Mouse (Mus musculus): ENCODE data around the gene Scd3. TPM values are rescaled to one million over a fixed set of nuclear protein-coding genes. Genes with fewer than 3 reads are reported as not detected.

Scd3 gene
- polyA plus RNA-seq, 1 experiment = not detected

DNA sequence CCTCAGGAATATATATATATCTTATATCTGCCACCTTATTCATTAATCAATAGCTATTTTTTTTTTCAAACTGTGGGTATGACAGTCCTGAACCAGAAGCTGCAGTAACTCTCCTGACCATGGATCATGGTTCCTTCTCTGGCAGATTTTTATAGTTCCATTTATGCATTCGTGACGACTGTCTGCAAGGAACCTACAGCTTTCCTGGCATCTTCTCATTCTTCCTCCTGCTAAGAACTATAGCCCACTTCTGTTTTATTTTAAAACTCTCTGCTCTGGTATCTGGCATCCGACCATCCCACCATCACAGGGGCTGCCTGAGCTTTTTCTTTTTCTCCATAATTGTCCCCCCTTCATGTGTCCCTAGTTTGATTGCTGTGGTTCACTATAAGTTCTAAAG, 27.1 kb downstream of the Scd3 start:
- TF ChIP-seq POLR2A (IDR thresholded peaks at IDR 0.05; ENCODE audit: low read depth, low read length) = no peak
- no peak for TF ChIP-seq CTCF (IDR thresholded peaks at IDR 0.05; ENCODE audit: extremely low read depth, insufficient read length, insufficient replicate concordance, low read depth, low read length)
- whole genome bisulfite sequencing = 69% methylated on average over 3 of the region's 3 CpGs
- H3K4me1 ChIP-seq (ENCODE audit: control insufficient read depth, insufficient read depth, insufficient read length, low read length) = no peaks in the 10 kb centered on the region
- no peak overlapping the region for H3K4me3 ChIP-seq (ENCODE audit: low read depth, low read length)
- H3K27ac ChIP-seq (ENCODE audit: insufficient read depth, low read depth, low read length) = no peak overlapping the region
- no peaks in the 10 kb centered on the region for H3K36me3 ChIP-seq (ENCODE audit: control insufficient read depth, insufficient read depth, low read length)
- H3K27me3 ChIP-seq (ENCODE audit: control insufficient read depth, insufficient read depth, low read length) = no peaks in the 10 kb centered on the region; the same call in 1 of the 2 replicates

DNA sequence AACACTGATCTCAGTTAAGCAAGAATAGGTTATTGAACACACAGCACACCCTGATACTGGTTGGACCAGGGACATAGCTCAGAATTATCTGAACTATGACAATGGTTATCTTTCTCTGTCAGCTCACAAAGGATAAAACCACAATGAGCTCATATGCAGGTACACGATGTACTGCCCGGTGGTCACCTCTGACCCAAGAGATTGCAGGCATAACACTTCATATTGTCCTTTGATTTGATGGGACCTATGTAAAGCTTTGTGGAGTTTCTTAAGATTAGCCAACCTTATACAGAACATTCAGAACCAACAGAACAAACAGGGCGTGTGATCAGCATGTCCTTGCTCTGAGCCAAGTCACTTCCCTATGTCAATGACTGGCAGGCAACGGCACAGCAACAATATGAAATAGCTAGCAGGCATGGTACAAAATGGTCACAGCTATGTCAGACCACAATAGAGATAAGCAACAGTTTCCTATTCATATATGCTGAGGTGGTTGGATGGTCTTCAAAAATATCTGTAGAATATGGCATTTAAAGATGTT, 28.6 kb downstream of the Scd3 start:
- TF ChIP-seq CTCF (IDR thresholded peaks at IDR 0.05; ENCODE audit: extremely low read depth, insufficient read length, insufficient replicate concordance, low read depth, low read length) (no peak), POLR2A (IDR thresholded peaks at IDR 0.05; ENCODE audit: low read depth, low read length) (no peak)
- H3K4me1 ChIP-seq (ENCODE audit: control insufficient read depth, insufficient read depth, insufficient read length, low read length) = no peaks in the 10 kb centered on the region
- H3K4me3 ChIP-seq (ENCODE audit: low read depth, low read length) = no peak overlapping the region
- no peaks in the 10 kb centered on the region for H3K36me3 ChIP-seq (ENCODE audit: control insufficient read depth, insufficient read depth, low read length)
- no peak overlapping the region for H3K27ac ChIP-seq (ENCODE audit: insufficient read depth, low read depth, low read length)
- WGBS = 76% methylated on average over 4 of the region's 4 CpGs
- H3K27me3 ChIP-seq (ENCODE audit: control insufficient read depth, insufficient read depth, low read length) = no peaks in the 10 kb centered on the region; the same call in 1 of the 2 replicates

DNA sequence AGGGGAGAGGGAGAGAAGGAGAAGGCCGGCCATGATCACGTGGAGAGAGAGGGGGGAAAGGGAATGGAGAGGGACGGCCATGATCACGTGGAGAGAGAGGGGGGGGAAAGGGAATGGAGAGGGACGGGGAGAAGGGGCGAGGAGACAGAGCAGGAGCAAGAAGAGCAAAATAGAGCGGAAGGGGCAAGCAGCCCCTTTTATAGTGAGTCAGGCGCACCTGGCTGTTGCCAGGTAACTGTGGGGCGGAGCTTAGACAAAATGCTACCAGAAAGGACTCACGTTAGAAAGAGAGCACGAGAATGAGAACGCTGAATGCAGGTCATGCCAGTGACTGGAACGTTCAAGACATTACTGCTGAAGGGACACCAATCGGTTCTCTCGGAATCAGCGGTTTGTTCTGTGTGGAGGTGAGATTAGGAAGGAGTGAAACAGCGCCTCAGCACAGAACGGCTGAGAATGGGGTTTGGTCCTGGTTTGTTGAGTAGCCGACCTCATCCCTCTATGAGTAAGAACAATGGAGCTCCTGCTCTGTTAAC, 34.5 kb downstream of the Scd3 start:
- H3K27ac ChIP-seq (ENCODE audit: insufficient read depth, low read depth, low read length) = no peak overlapping the region
- H3K27me3 ChIP-seq (ENCODE audit: control insufficient read depth, insufficient read depth, low read length) = no peaks in the 10 kb centered on the region
- H3K4me1 ChIP-seq (ENCODE audit: control insufficient read depth, insufficient read depth, insufficient read length, low read length) = no peaks in the 10 kb centered on the region; the same call in 1 of the 2 replicates
- no peak for TF ChIP-seq POLR2A (IDR thresholded peaks at IDR 0.05; ENCODE audit: low read depth, low read length)
- TF ChIP-seq CTCF (IDR thresholded peaks at IDR 0.05; ENCODE audit: extremely low read depth, insufficient read length, insufficient replicate concordance, low read depth, low read length) = no peak
- H3K4me3 ChIP-seq (ENCODE audit: low read depth, low read length) = no peak overlapping the region
- WGBS = 7% methylated on average over 19 of the region's 19 CpGs
- H3K36me3 ChIP-seq (ENCODE audit: control insufficient read depth, insufficient read depth, low read length) = no peaks in the 10 kb centered on the region

DNA sequence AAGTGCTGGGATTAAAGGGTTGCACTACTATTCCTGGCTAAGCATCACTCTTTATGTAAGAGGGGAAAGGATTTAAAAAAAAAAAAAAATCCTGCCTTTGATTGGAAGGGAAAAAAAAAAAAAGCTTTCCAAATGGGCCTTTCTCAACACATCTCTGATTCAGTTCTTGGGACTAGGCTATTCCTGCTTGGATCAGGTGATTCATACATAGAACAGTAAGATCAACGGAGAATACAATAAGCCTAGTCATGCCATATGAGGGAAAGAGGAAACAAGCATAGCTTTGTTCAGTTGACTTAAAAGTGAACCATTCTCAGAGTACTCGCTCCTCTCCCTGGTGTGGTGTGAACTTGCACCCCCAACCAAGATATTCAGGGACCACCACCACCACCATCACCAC, 35.8 kb downstream of the Scd3 start:
- 45% methylated on average over 2 of the region's 2 CpGs for WGBS
- TF ChIP-seq CTCF (IDR thresholded peaks at IDR 0.05; ENCODE audit: extremely low read depth, insufficient read length, insufficient replicate concordance, low read depth, low read length) = no peak
- TF ChIP-seq POLR2A (IDR thresholded peaks at IDR 0.05; ENCODE audit: low read depth, low read length) = no peak
- Histone ChIP-seq H3K27ac (ENCODE audit: insufficient read depth, low read depth, low read length) (no peak overlapping the region), H3K4me1 (ENCODE audit: control insufficient read depth, insufficient read depth, insufficient read length, low read length) (no peaks in the 10 kb centered on the region; the same call in 1 of the 2 replicates), H3K36me3 (ENCODE audit: control insufficient read depth, insufficient read depth, low read length) (no peaks in the 10 kb centered on the region), H3K4me3 (ENCODE audit: low read depth, low read length) (no peak overlapping the region), H3K27me3 (ENCODE audit: control insufficient read depth, insufficient read depth, low read length) (no peaks in the 10 kb centered on the region)

DNA sequence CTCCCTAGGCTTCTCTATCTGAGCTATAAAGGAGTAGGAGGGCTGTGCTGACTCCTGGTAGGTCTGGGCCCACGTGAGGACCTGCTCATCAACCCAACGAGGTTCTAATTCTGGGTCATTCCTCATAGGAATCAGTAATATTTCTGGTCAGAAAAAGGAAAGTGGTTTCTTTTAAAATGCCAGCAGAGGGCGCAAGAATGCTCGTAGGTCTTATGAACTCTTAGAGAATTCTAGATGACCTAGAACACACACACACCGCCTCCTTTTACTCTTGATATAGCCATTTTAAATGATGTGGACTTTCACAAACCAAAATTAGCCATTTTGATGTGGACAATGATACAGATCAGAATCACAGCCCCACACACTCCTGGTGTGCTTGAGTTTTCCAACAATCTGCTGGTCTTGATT, 42.7 kb downstream of the Scd3 start:
- TF ChIP-seq CTCF (IDR thresholded peaks at IDR 0.05; ENCODE audit: extremely low read depth, insufficient read length, insufficient replicate concordance, low read depth, low read length) (peak; percentile 31; the same call in 1 of the 2 replicates), POLR2A (IDR thresholded peaks at IDR 0.05; ENCODE audit: low read depth, low read length) (no peak)
- WGBS = under 1% methylated on average over 5 of the region's 5 CpGs
- no peaks in the 10 kb centered on the region for H3K27me3 ChIP-seq (ENCODE audit: control insufficient read depth, insufficient read depth, low read length)
- H3K4me1 ChIP-seq (ENCODE audit: control insufficient read depth, insufficient read depth, insufficient read length, low read length) = peaks cover 7% of the 10 kb centered on the region
- no peak overlapping the region for H3K27ac ChIP-seq (ENCODE audit: insufficient read depth, low read depth, low read length)
- no peak overlapping the region for H3K4me3 ChIP-seq (ENCODE audit: low read depth, low read length)
- H3K36me3 ChIP-seq (ENCODE audit: control insufficient read depth, insufficient read depth, low read length) = no peaks in the 10 kb centered on the region

DNA sequence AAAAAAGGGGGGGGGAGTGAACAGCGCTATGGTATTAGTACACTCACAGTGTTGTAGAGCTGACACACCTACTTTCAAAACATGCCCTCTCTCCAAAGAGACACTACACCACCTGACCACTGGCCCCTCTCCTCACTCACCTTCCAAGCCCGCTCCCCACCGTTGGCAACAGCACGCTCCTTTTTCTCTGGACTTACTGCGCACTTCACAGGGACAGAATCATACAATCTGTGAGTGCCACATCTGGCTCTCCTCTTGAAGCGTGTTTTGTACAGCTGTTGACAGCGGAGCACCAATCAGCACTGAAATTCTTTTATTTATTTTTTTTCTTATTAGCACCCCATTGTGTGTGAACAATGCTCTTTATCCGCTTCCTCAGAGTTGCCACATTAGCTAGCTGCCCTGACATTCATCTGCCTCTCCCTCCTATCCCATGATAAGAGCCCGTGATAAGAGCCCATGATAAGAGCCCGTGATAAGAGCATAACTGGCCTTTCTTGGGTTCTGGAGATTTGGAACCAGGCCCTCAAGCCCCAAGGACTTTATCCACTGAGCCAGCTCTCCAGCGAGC, 43.4 kb downstream of the Scd3 start:
- no peak overlapping the region for H3K4me3 ChIP-seq (ENCODE audit: low read depth, low read length)
- H3K4me1 ChIP-seq (ENCODE audit: control insufficient read depth, insufficient read depth, insufficient read length, low read length) = peaks cover 7% of the 10 kb centered on the region
- H3K27ac ChIP-seq (ENCODE audit: insufficient read depth, low read depth, low read length) = no peak overlapping the region
- whole genome bisulfite sequencing = 39% methylated on average over 11 of the region's 11 CpGs
- no peaks in the 10 kb centered on the region for H3K36me3 ChIP-seq (ENCODE audit: control insufficient read depth, insufficient read depth, low read length)
- no peaks in the 10 kb centered on the region for H3K27me3 ChIP-seq (ENCODE audit: control insufficient read depth, insufficient read depth, low read length)
- TF ChIP-seq CTCF (IDR thresholded peaks at IDR 0.05; ENCODE audit: extremely low read depth, insufficient read length, insufficient replicate concordance, low read depth, low read length) (no peak), POLR2A (IDR thresholded peaks at IDR 0.05; ENCODE audit: low read depth, low read length) (no peak)

DNA sequence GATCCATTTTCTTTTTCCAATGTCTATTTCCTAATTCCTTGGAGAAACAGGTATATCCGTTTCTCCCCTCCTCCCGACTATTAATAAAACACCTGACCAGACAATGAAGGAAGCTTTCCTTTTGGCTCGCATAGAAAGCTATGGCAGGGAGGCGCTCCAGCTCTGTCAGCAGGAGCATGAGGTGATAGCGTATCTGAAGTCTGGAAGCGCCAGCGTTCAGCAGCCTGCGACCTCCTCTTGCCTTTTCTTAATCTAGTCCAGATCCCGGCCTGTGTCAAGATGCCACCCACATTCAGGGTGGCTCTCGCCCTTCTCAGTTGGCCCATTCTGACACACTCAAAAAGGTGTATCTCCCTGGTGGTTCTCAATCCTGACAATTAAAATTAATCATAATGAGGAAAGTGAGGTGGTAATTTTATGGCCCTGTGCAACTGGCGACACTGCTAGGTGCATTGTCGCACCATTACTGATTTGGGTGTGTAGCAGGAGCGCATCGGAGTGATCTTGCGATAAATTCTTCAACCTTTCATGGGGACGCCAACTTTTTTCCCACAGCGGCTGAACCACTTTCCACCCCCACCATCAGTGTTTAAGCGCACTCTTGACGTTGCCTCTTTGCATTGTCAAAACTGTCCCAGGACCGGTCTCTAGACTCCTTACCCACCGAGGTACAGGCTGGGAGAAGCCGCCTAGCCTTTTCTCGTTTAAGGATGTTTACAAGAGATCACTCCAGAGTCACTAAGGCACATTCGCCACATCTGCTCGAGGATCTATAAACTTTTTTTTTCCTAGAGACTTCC, 44.4 kb downstream of the Scd3 start:
- peak overlapping the region; percentile 48 for H3K27ac ChIP-seq (ENCODE audit: insufficient read depth, low read depth, low read length)
- no peak for TF ChIP-seq POLR2A (IDR thresholded peaks at IDR 0.05; ENCODE audit: low read depth, low read length)
- TF ChIP-seq CTCF (IDR thresholded peaks at IDR 0.05; ENCODE audit: extremely low read depth, insufficient read length, insufficient replicate concordance, low read depth, low read length) = no peak
- H3K4me3 ChIP-seq (ENCODE audit: low read depth, low read length) = peak overlapping the region; percentile 50
- H3K4me1 ChIP-seq (ENCODE audit: control insufficient read depth, insufficient read depth, insufficient read length, low read length) = peaks cover 7% of the 10 kb centered on the region
- WGBS = 4% methylated on average over 25 of the region's 25 CpGs
- no peaks in the 10 kb centered on the region for H3K27me3 ChIP-seq (ENCODE audit: control insufficient read depth, insufficient read depth, low read length)
- H3K36me3 ChIP-seq (ENCODE audit: control insufficient read depth, insufficient read depth, low read length) = no peaks in the 10 kb centered on the region
